Mouse (Mus musculus): ENCODE measurements around the gene Olfr709-ps1. TPM values are rescaled to one million over a fixed set of nuclear protein-coding genes. Genes with fewer than 3 reads are reported as not detected.
"Not testable (repeated sequence)": the region's sequence is repeated elsewhere in the genome, so short reads cannot be mapped to it uniquely, and the experiment has no call there.

Gene Olfr709-ps1
- not detected for total RNA-seq (2022)

DNA sequence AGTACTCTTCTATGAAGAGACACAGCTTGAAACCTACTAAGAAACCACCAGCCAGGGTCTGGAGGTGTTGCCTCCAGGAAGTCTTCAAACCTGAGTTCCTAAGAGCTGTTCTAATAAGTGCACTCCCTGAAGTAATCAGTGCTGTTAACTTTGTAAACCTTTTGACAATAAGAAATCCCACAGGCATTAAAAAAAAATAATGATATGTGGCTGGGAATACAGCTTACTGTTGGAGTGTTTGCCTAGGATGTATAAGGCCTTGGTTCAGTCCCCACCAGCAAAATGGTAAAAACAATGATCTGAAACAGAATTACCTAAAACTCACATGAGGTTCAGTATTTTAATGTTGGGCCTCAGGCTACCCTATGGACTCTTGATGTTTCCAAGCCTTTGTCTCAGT lies at the start of gene Olfr709-ps1:
Gene Olfr709-ps1 (minus strand): TSS at position 101 of the 400 bp plus-strand sequence.
- DNase-seq, result no peak

DNA sequence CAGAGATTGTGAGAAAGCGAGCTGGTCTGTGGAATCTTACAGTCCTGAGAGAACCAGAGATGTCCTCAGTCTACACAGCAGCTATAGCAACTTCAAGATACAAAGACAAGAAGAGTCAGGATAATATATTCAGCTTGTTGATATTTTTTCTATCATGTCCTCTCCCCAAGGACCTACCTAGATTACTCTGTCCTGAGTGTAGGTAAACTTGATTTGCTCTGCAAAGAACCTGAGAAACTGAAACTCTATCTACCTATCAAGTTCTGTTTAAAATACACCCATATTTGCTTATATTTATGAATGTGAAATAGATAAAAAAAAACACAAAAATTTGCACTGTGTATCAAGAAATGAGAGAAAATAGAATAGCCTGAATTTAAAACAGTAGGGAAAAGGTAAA lies 43.3 kb upstream of the Olfr709-ps1 start, which contains the start of gene Olfr711:
Gene Olfr711 (minus strand): TSS at position 101 of the 400 bp plus-strand sequence.
- DNase-seq, result no peak

DNA sequence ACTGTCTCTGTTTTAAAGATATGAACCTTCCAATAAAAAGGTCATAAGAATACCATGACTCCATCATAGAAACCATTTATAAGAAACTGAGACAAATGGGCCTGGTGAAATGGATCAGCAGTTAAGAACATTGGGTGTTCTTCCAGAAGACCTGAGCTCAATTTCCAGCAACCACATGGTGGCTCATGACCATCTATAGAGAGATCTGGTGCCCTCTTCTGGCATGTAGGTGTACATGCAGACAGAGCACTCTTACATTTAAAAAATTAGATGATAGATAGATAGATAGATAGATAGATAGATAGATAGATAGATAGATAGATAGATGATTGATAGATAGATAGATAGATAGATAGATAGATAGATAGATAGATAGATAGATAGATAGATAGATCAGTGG lies 35.5 kb upstream of the Olfr709-ps1 start:
- DNase-seq, result not testable (repeated sequence)

DNA sequence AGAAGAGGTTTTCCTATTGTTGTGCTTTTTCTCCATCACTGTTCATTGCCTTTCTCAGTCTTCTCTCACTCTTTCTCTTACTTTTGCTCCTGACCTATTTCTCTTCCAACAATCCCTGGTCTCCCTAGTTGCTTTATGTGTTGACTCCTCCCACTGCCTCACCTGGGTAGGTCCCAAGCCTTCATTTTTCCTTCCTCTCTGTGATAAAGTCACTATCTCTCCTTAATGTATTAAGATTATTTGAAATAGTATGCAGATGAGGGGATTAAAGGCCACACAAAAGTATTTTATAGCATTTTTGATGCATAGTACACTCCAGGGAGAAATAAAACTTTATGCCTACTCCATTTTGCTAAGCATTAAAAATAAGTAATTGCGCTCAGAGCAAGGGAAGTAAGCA lies 31.8 kb upstream of the Olfr709-ps1 start, which contains the start of gene Olfr6:
Gene Olfr6 (minus strand): TSS at position 101 of the 400 bp plus-strand sequence.
- DNase-seq, result no peak

DNA sequence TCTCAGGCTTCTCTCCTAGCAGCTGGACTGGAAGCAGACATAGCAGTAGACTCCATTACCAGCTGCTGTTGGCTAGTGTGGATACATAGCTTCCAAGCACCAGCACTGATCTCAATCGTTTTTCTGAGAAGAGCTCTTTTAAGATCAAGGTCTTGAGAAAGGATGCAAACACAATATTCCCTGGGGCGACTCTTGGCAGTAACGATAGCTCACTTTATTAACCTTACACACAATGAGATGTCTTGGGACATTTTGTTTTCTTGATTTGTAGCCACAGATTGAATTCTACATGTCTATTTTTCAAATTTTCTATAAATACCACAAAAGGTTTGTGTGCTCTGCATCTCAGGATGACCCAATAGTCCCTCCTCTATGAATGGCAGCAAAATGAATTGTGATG lies 16.2 kb upstream of the Olfr709-ps1 start, which contains the start of gene Olfr710:
Gene Olfr710 (minus strand): TSS at position 101 of the 400 bp plus-strand sequence.
- no peak for DNase-seq

DNA sequence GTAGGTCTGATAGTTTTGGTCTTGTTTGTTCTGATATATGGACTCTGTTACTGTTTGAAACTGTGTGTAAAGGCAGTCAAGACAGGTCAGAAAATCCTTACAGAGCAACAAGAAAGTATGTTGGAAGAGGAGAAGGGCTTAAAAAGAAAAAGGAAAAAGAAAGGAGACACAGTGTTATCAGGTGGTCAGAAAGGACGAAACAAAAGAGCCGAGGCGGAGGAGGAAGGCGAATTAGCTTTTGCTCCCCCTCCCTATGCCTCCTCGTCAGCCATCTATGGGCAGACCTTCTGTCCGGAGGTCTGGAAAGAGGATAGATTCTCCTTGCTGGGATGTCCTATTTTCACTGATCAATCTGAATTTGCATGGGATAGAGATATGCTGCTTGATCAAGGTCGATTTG lies 11.1 kb downstream of the Olfr709-ps1 start:
- not testable (repeated sequence) for DNase-seq

DNA sequence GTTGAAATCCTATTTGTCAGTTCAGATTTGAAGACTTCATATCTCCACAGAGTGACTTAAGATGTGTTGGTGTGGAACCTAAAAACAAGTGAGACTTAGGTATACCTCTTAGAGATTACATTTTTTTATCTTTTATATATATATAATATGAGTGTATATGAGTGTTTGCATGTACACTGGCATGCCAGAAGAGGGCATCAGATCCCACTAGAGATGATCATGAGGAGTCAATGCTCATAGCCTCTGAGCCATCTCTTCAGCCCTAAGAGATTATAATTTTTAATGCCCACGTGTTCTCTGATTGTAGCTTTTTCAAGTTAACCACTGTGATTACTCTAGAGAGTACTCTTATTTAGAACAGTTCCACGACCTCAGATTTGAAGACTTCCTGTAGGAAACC lies 24.3 kb downstream of the Olfr709-ps1 start, which contains the start of gene Olfr1532-ps1:
Gene Olfr1532-ps1 (plus strand): TSS at position 326 of the 400 bp plus-strand sequence.
- DNase-seq, result no peak

DNA sequence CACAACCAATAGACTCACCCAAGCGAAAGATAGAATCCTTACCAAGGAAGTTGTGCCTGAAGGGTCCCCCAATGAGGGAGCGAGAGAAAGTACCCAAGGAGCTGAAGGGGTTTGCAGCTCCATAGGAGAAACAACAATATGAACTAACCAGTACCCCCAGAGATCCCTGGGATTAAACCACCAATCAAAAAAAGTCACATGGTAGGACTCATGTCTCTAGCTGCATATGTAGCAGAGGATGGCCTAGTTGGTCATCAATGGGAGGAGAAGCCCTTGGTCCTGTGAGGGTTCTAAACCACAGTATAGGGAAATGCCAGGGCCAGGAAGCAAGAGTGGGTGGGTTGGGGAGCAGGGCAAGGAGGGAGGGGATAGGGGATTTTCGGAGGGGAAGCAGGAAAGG lies 30.9 kb downstream of the Olfr709-ps1 start, which contains the start of gene Olfr707:
Gene Olfr707 (minus strand): TSS at position 101 of the 400 bp plus-strand sequence.
- DNase-seq, result not testable (repeated sequence)

DNA sequence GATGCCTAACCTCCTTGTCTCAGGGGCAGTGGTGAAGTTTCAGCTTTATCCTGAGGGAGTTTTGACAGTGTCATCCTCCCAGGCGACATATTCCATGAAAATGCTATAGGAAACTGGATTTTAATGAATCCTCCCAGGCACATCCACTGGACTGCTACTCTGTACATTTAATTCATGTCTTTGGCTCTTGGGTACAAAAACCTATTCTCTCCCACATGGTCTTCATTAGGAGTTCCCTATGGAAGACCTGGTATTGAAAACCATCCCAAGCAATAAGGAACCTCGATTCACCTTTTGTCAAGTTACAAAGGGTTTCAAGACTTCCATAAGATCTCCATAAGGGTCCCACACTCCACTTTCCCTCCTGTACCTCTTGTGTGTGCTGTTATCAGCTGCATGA lies 44.0 kb downstream of the Olfr709-ps1 start, which contains the start of gene Olfr706:
Gene Olfr706 (minus strand): TSS at position 101 of the 400 bp plus-strand sequence.
- DNase-seq, result no peak

DNA sequence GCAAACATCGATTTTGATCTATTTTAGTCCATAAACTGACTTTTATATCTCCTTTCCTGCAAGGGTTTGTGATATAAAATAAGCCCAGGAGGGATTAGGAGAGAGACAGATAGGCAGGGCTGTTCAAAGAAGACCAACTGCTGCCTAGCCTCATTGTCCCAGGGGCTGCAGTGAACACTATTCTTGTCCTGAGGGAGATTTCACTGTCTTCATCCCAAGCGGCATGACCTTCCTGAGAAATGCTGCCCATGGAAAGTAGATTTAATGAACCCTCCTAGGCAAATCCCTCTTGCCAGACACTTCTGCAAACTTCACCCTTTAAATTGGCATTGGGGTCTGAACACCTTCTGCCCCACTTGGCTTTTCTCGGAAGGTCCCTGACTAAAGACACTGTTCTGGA lies 55.2 kb downstream of the Olfr709-ps1 start, which contains the start of gene Olfr705:
Gene Olfr705 (minus strand): TSS at position 101 of the 400 bp plus-strand sequence.
- DNase-seq, result no peak

Other genes with a start within 250 kb of the Olfr709-ps1 start
- gene Olfr694, start 240.4 kb downstream of the Olfr709-ps1 start, total RNA-seq (2022), result not detected
- gene Olfr695, start 215.8 kb downstream of the Olfr709-ps1 start, total RNA-seq (2022), result not detected
- not detected for gene Olfr697, start 189.8 kb downstream of the Olfr709-ps1 start, total RNA-seq (2022)
- gene Olfr698, start 176.8 kb downstream of the Olfr709-ps1 start, total RNA-seq (2022), result not detected
- not detected for gene Olfr699, start 139.0 kb downstream of the Olfr709-ps1 start, total RNA-seq (2022)
- not detected for gene Olfr700, start 123.4 kb downstream of the Olfr709-ps1 start, total RNA-seq (2022)
- not detected for gene Olfr701, start 118.1 kb downstream of the Olfr709-ps1 start, total RNA-seq (2022)
- not detected for gene Olfr702, start 98.3 kb downstream of the Olfr709-ps1 start, total RNA-seq (2022)
- not detected for gene Olfr703, start 88.9 kb downstream of the Olfr709-ps1 start, total RNA-seq (2022)
- gene Olfr704, start 69.0 kb downstream of the Olfr709-ps1 start, total RNA-seq (2022), result not detected
- not detected for gene Olfr705, start 55.3 kb downstream of the Olfr709-ps1 start, total RNA-seq (2022)
- gene Olfr706, start 44.1 kb downstream of the Olfr709-ps1 start, total RNA-seq (2022), result not detected
- gene Olfr707, start 31.0 kb downstream of the Olfr709-ps1 start, total RNA-seq (2022), result not detected
- gene Olfr1532-ps1, start 24.2 kb downstream of the Olfr709-ps1 start, total RNA-seq (2022), result not detected
- not detected for gene Olfr710, start 16.1 kb upstream of the Olfr709-ps1 start, total RNA-seq (2022)
- not detected for gene Olfr6, start 31.7 kb upstream of the Olfr709-ps1 start, total RNA-seq (2022)
- gene Olfr711, start 43.2 kb upstream of the Olfr709-ps1 start, total RNA-seq (2022), result not detected
- gene Olfr2, start 73.9 kb upstream of the Olfr709-ps1 start, total RNA-seq (2022), result not detected
- gene Olfr713, start 99.0 kb upstream of the Olfr709-ps1 start, total RNA-seq (2022), result not detected
- not detected for gene Olfr714, start 138.8 kb upstream of the Olfr709-ps1 start, total RNA-seq (2022)
- gene Olfr17, start 161.0 kb upstream of the Olfr709-ps1 start, total RNA-seq (2022), result not detected
- not detected for gene Olfr715b, start 178.2 kb upstream of the Olfr709-ps1 start, total RNA-seq (2022)
- gene Olfr715, start 198.9 kb upstream of the Olfr709-ps1 start, total RNA-seq (2022), result not detected
- not detected for gene Olfr716, start 206.1 kb upstream of the Olfr709-ps1 start, total RNA-seq (2022)
- gene Nlrp14, start 234.8 kb upstream of the Olfr709-ps1 start, total RNA-seq (2022), result not detected